Mouse (Mus musculus): ENCODE results near the gene Fndc9.

Gene Fndc9

DNA sequence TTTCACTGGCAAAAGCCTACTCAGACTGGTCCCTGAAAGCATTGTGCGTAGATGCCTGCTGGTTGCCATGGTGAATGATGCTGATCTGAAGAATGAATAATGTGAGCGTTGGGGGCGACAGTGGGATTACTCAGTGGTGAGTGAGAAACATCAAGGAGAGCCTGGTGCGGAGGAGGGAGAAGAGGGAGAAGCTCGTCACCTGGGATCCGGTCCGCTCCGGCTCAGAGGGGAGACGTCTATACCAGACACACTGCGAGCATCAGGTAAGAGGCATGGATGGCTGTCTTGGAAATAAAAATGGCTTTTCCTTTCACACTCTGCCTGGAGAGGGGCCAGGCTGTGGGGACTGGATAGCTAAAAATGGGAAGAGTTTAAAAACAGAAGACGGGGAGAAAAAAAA is at the start of gene Fndc9:
Gene Fndc9, plus strand, starts transcription at position 198 of the 400 bp plus-strand sequence.
- no peak for DNase-seq (ENCODE audit: extremely low read depth, low read depth)

DNA sequence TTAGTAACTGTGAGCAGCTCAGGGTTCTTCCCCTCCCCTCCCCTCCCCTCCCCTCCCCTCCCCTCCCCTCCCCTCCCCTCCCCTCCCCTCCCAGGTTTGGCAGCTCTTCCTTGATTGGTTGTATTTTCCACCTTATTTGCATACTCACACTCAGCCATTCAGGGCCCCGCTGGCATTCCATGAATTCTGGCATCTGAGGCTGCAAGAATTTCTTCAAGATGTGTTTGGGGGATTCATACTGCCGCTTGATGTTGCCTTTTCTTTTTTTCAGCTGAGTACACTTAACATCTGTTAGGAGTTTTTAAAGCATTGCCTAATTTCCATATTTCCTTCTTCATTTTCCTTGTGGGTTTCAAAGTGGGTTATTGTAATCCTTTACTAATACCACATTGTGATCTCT is 47.0 kb upstream of the Fndc9 start:
- DNase-seq (ENCODE audit: extremely low read depth, low read depth), result no peak

DNA sequence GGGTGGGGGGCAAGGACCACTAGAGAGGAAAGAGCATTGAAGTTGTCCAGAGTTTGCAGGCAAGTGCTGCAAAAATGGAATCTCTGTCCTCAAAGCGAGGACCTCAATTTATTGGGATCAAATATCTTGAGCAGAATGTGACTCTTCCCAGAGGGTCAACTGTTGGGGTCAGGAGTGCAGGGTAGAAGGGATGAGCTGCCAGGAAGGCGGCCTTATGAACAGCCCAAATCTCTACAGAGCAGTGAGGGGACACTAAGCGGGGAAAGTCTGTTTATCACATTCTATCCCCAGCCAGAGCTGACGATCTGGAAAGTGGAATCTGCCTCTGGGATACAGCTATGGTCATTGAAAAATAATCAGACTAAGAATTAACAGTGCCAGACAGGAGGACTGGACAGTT is 41.2 kb upstream of the Fndc9 start:
- no peak for DNase-seq (ENCODE audit: extremely low read depth, low read depth)

DNA sequence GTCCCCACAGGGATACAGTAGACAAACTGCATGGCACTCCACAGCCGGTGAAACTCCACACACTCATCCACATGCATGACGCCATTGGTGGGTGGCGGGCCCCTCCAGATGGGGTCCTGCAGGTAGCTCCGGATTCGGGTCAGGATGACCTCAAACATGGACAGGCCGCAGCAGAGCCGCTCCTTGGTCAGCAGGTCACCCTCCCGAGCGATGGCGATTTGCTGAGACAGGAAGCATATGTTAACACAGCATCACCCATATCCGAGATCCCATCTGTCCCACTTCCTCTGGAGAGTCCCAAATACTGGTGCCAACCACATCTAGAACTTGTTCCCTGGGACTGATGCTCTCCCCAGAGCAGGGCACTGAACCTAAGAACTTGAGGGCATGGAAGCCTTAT is 34.7 kb upstream of the Fndc9 start:
- DNase-seq (ENCODE audit: extremely low read depth, low read depth), result no peak

DNA sequence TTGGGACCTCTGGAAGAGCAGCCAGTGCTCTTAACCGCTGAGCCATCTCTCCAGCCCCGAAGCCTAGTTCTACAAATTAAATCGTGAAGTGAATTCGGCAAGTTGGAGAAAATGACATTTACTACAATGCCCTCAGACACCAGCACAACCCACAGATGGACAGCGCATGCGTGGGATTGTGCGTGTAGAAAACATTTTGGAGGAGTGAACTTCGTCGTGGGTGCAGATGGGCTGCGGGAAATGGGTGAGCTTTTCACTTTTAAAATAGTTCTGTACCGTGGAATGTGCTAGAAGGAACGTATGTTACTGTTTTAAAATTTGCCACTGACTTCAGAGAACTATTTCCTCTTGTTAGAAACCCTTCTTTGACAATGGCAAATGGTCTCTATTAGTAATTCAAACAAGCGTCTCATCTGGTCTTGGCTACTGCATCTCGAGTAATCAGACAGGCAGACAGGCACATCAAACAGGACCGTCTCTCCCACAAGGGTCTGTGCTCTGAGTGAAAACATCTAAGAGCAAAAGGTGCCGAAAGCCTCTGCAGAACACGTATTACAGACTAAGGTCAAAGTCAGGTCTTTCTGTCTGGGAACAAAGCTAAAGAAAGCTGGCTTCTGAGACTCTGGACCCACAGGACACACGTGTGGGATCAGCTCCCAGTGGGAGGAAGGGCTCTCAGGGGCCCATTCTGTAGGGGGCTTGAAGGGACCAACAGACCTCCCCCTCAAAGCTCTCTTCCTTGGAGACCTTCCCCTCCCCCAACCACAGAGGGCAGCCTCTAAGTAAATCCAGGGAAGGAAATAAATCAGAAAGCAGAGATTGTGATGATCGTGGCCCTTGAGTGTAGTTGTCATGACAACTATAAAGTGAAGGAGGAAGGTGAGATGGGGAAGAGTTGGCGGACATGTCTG is 33.4 kb upstream of the Fndc9 start:
- no peak for DNase-seq (ENCODE audit: extremely low read depth, low read depth)

DNA sequence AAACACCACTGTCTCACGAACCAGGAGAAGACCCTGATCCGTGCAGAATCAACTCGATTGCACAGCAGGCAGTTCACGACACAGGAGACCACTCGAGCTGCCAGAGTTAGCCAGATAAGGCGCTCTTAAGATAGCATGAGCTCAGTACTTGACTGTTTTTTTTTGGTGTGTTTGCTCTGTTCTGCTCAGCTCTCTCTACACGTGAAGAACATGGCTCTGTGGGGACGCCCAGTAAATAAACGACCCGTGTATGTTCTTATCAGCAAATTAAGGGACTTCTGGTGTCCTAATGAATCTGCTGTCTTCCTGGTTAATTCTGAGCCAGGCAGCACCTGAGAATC is 32.8 kb upstream of the Fndc9 start:
- no peak for DNase-seq (ENCODE audit: extremely low read depth, low read depth)

DNA sequence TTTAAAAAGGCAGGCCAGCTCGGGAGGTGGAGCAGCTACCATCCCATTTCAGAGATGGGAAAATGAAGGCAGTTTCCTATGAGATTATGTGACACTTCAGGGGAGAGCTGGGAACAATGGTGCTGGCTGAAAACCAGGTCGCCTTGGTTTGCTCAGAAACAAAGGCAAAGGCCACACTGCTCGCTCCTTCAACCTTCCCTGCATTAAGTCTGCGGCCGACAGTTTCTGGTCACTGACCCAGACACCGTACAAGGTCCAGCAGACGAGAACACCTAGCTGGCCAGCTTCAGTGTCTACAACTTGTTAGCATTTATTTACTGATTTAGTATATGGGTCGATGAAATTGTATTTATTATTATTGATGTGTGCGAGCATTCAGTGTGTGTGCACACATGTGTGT is 30.5 kb upstream of the Fndc9 start:
- DNase-seq (ENCODE audit: extremely low read depth, low read depth), result no peak

DNA sequence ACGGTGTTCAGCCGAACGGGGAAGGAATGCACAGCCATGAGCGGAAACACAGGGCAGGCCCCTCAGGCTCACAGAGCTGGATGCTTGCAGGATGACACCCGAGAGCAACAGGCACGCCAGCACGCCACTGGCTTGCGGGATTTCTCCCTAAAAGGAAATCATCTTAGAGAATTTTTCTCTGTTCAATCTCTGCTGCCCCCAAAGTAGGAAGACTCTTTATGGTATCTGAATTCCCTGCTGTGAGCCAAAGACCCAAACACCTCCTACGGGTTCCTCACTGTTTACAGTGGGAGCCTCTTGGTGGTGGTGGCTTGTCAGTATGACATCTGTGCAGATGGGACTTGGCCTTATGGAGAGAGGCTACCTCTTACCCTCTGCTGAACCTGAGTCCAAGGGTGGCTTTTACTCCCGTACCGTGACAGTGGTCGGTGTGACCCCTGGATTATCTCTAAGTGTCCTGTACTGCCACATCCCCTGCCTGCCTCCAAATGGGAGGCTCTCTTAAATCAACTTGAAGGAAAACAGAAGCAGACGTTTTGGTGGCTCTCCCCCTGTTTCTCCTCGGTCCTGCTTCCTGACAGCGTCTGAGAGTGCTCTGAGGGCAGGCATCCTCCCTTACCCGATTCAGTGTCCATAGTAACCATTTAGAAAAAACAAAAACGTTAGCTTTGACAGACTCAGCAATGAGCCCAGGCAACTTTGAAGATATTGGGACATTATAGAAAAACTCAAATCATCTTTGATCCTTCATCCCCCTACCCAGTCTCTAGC is 29.5 kb upstream of the Fndc9 start:
- no peak for DNase-seq (ENCODE audit: extremely low read depth, low read depth)

DNA sequence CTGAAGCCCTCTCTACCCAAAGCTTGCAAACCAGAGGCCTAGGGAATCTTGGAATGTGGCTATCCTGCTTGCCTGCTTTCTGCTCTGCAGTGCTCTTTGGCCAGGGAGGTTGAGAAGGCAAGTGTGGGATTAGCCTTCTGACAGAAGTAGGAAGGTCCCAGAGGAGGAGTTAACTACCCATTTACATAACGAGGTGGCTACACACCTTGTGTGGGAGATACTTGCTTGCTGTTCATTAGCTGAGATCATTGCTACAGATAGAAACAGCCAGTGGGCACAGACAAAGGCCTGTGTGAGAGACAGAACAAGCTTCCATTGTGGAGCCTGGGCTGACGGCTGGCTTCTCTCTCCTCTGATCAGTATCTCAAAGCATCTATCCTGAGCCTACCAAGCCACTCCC is 25.4 kb upstream of the Fndc9 start:
- no peak for DNase-seq (ENCODE audit: extremely low read depth, low read depth)

DNA sequence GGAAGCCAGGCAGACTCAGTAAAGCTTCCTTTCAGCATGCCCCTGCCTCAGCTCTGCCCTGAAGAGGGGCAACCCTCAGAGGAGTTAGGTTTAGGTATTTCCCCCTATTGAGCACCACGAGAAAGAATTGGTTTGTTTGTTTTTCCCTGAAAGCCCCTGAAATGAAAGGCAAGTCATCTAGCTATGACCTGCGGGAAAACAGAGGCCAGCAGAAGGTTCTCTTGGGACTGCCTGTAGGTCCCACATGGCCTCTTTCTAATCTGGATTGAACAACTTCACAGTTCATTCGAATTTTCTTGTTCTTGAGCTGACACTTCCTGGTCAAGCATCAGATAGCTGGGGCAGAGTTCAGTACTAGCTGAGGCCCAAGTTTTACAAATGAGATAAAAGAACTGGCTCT is 23.5 kb upstream of the Fndc9 start:
- no peak for DNase-seq (ENCODE audit: extremely low read depth, low read depth)

DNA sequence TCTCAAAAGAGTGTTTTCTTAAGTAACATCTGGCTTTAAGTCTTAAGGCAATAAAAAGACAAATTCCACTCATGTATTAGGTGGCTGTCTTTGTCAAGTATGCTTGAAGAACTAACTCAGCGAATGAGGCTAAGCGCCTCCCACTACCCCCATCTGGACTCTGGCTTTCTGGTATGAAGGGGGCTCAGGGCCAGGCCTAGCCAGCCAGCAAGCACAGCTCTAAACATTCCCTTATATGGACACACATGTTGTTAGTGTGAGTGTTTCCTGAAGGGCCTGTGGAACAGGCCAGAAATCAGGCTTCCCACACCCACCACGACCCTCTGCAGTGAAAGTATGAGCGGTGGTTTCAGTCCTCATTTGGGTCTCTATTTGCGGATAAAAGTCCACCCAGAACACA is 21.5 kb upstream of the Fndc9 start:
- no peak for DNase-seq (ENCODE audit: extremely low read depth, low read depth)

DNA sequence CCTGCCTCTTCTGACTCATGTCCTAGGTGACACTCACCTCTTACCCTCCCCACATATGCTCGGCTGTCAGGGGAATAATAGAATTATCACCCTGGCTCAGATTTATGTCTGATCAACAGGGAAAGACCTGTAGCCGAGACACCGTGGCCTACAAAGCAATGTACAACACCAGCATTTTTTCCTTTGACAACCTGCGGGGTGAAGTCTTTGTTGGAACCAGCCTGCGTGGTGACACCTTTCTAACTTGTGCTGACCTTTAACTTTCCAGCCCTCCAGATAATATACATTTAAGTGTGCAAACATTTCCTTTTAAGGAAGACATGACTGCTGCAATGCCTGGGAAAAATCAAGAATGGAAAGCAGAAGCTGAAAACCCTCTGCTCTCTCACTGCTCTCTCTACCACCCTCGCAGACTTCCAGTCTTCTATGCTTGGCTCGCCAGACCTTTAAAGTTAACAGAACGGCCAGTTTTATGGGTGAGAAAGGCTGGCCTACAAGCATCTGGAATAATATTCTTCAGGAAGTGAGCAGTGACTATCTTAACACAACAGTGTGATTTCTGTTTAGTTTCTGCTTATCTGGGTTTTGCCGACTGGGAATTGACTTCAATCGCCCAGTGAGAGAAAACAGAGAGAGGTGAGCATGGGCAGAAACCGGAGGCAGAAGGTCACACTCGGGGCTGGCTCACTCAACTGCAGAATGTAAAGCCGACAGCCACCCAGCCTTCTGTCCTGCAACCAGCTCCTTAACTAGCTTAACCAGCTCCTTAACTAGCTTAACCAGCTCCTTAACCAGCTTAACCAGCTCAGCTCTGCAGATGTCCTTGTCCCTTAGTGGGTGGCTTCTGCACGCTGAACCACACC is 20.7 kb upstream of the Fndc9 start:
- no peak for DNase-seq (ENCODE audit: extremely low read depth, low read depth)

DNA sequence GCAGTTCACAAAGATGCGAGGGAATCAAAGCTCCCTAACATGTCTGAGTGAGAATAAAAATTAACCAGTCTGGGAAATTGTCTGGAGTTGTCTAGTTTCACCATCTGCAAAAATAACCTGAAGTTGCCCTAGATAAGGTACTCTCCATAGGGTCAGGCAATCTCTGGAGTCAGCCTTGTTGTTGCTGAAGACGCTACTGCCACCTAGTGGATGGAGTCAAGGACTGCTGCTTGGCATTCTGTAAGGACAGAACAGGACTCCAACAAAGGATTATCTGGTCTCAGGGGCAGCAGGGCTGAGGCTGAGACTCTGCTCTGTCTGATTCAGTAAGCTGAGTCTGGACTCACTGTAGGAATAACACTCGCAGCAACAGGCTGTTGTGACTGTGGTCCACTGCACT is 20.0 kb upstream of the Fndc9 start:
- DNase-seq (ENCODE audit: extremely low read depth, low read depth), result peak; percentile 47

DNA sequence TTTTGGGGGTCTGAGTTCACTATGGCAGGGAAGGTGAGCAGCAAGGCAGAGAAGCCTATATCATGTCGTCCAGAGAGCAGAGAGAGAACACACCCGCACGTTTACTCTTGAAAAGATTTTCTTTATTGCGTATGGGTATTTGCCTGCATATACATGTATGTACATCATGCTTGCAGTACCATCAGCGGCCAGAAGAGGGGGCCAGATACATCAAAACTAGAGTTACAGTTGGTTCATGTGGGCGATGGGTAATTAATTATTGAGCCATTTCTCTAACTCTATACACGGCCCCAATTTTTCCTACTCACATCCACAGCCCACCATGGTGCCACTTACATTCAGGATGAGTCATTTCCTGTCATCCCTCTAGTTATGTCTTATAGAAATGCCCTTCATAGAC is 18.7 kb upstream of the Fndc9 start:
- peak; percentile 39 for DNase-seq (ENCODE audit: extremely low read depth, low read depth)

DNA sequence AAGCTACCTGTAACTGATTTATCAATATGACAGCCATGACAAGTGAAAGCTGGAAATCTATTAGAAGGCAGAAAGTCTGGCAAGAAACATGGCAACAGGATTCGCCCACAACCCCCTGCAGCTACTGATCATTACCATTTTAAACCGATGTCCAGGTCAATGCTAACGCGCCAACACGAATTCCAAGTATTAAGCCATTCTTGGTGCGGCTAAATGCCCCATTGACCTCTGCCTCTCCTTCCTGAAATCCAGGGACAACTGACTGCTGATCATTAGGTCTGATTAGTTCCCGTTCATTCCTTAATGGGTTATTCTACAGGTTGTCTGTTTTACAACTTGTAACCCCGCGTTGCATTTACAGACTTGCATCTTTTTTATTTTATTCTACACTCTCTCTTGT is 17.6 kb upstream of the Fndc9 start:
- no peak for DNase-seq (ENCODE audit: extremely low read depth, low read depth)

DNA sequence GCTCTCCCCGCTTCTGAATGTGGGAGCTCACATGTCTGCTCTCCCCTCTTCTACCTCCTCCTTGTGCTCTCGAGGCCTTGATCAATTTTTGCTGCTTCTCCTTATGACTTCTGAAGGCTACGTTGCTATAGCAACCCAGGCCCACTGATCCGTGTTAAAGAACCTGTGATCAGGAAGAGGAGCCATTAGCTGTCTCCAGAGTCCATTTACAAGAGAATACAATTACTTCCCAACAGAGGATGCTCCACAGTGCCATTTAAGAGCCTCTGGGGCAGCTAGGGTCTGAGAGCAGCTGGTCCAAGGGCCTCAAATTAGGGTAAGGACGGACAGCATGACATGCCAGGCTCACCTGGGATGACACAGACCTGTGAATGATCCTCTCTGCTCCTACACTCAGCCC is 16.7 kb upstream of the Fndc9 start:
- no peak for DNase-seq (ENCODE audit: extremely low read depth, low read depth)

DNA sequence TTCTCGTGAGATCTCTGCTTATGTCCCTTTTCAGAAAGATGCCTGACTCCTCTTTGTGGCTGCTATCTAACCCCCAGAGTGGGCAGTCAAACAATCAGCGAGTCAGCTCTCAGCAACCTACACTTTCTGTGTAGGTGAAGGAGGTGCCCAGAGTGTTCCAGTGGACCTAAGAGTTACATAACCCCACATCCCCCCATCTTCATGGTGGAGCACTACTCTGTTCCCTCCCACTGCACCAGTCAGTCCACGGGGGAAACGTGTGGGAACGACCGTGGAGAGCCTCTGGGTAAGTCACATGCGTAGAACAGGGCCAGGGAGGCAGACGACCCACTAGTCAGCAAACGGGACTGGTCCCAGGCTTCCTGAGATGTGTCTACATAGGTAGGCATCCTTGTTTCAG is 16.0 kb upstream of the Fndc9 start:
- DNase-seq (ENCODE audit: extremely low read depth, low read depth), result no peak

DNA sequence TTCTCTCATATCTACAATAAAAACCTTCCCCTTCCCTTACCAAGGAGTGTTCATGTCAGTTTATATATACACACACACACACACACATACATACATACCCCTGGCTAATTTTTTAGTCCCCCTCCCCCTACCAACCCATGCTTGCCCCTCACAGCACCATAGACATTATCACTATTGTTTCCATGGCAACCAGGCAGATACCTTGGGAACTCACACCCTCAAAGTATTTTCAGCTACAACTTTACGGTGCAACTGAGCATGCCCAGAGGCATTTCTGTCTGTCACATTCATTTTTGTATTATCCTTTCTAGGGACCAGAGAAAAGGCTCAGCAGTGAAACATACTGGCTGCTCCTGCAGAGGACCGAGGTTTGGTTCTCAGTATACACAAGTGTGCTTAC is 15.1 kb upstream of the Fndc9 start:
- no peak for DNase-seq (ENCODE audit: extremely low read depth, low read depth)

DNA sequence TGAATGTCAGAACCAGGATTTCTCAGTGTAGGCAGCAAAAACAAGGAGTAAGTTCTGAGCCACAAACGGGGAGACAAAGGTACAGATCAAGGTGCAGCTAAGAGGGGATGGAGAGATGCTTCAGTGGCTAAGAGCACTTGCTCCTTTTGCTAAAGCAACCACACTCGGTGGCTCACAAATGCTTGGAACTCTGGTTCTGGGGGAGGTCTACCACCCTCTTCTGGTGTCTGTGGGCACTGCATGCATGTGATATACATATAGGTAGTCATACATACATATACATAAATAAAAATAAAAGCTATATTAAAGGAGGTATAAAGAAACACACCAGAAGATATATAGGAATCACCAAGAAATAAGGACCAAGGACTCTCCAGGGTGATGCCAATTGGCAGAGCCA is 11.8 kb upstream of the Fndc9 start:
- no peak for DNase-seq (ENCODE audit: extremely low read depth, low read depth)

DNA sequence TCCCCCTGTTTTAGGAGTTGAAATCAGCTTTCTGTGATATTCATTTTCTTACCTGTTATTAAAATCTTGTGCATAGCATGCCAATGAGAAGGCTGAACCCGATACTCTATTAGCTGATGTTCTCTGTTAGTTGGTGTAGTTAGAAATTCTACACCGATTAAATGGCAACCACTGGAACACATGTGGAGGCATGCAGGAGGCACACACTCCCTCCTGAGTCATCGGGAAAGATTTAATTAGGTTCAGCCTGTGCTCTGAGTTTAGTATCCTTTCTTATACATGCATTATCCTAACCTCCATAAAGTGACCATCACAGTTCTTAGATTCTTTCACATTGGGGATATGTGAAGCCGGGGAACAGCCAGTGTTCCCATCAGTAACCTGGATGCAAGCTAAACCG is 10.0 kb upstream of the Fndc9 start:
- no peak for DNase-seq (ENCODE audit: extremely low read depth, low read depth)

DNA sequence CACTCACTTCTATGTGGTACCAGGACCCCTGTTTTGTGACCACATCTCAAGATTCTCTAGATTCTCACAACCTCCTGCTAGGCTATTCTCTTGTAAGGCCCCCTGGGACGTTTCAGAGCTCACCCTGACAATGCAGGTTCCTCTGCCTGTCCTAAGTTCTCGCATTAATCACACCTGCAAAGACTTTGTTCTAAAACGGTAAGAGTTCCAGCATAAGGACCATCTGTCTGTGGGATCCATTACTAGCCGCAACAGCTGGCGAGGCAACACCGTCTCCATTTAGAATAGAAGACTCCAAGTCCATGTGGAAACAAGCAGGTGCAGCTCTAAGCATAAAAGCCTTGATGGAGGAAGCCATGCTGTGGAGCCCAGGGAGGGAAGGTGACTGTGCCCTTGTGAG is 5.1 kb upstream of the Fndc9 start:
- DNase-seq (ENCODE audit: extremely low read depth, low read depth), result no peak

DNA sequence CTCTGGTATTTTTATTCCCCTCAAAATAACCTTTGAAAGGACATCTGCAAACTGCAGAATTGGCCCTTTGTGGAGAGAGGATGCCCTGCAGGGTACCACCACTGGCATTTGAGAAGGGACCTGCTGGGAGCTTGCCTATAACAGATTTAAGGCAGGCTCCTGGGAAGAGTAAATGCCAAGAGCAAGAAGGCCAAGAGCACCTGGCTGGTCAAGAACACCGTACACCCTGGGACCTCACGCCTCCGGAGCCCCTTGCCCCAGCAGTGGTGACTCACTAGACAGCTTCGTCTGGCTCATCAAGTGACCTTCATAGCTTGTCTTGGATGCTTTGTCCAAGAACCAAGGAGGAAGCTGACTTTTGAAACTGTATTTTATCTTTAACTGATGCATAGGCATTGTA is 2.5 kb upstream of the Fndc9 start:
- no peak for DNase-seq (ENCODE audit: extremely low read depth, low read depth)
